Mouse (Mus musculus) lung, embryonic 15.5 days (tissue): Measurements from ENCODE around the gene Rpl41. TPM values are rescaled to one million over a fixed set of nuclear protein-coding genes. Genes with fewer than 3 reads are reported as not detected.

Experiments
- ATAC-seq: fragments of 200-750 bp; cut with Nextera tagmentation; 2 replicates; pipeline ENCODE4 v1.8.0; 2017; ENCODE audit warnings: moderate number of reproducible peaks, borderline replicate concordance; ENCODE audit not compliant: low FRiP score, low TSS enrichment; ENCODE audit errors: extremely low read depth
- H3K27ac ChIP-seq: fragments of 300-500 bp; sonication (generic); 2 replicates; pipeline ENCODE4 v1.5.1; 2015; ENCODE audit warnings: moderate library complexity, mild to moderate bottlenecking, inconsistent platforms
- H3K27me3 ChIP-seq: fragments of 300-500 bp; sonication (generic); 2 replicates; pipeline ENCODE4 v1.6.1; 2015; ENCODE audit warnings: inconsistent platforms
- H3K36me3 ChIP-seq: fragments of 300-500 bp; sonication (generic); 2 replicates; pipeline ENCODE4 v1.6.1; 2015; ENCODE audit warnings: inconsistent platforms
- H3K4me1 ChIP-seq: fragments of 300-500 bp; sonication (generic); 2 replicates; pipeline ENCODE4 v1.6.1; 2015; ENCODE audit warnings: inconsistent platforms
- H3K4me2 ChIP-seq: fragments of 300-500 bp; sonication (generic); 2 replicates; pipeline ENCODE4 v1.6.1; 2015; ENCODE audit warnings: inconsistent platforms, mild to moderate bottlenecking, moderate library complexity
- H3K4me3 ChIP-seq: fragments of 300-500 bp; sonication (generic); 2 replicates; pipeline ENCODE4 v1.5.1; 2015; ENCODE audit warnings: mild to moderate bottlenecking, inconsistent platforms
- H3K9ac ChIP-seq: fragments of 300-500 bp; sonication (generic); 2 replicates; pipeline ENCODE4 v1.6.1; 2015; ENCODE audit warnings: inconsistent platforms
- H3K9me3 ChIP-seq: fragments of 300-500 bp; sonication (generic); 2 replicates; pipeline ENCODE4 v1.6.1; 2016; ENCODE audit warnings: inconsistent platforms
- WGBS: fragments of 180-500 bp; shearing (Covaris S2); methylation state at CpG from one replicate; pipeline ENCODE4 v1.1.7; 2015; 5-methylcytosine and 5-hydroxymethylcytosine counted together
- polyA plus RNA-seq: library from polyadenylated mRNA; unstranded; fragments of >200 nt; fragmentation: Nextera tagmentation; extraction: Ambion mirVana; gene quantifications from 2 replicates; pipeline ENCODE4 v1.2.1, GENCODE M21; 2015

The Rpl41 gene
- polyA plus RNA-seq: 3,783 and 4,172 TPM in 2 replicates

DNA sequence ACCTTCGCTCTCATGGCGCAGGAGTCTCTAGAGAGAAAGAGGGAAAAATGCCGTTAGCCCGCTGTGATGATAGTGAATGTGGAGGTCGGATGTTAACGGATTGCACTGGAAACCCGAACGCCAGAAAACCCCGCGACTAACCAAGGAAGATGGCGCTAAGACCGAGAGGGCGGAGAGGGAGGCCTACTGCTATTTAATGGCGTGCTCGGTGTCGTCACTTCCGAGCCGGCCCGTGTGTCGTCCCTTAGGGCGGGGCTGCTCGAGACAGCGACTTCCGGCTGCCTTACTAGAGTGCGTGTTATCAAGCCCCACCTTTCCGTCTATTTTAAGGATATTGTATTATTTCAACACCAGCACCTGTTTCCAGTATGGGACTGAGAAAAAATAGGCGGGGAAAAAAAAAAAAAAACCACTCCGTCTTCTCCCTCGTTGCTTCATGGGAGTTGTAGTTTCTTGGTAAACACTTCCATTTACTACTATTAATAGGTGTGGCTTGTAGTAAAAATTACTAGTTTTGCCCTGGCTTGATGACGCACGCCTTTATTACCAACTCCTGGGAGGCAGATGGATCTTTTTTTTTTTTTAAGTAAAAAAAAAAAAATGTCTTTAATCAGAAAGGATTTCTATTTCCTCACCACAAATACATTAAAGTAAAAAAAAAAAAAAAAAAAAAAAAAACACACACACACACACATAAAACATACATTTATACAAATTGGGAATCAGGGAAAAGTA is at the start of gene Rpl41:
Rpl41 (minus strand) TSS at position 359 of the 735 bp plus-strand sequence.
- no peaks in the 10 kb centered on the region for H3K27me3 ChIP-seq
- ATAC-seq: peak; percentile 92
- no peaks in the 10 kb centered on the region for H3K9me3 ChIP-seq
- WGBS: 0% methylated on average over 31 of the region's 31 CpGs
- H3K4me1 ChIP-seq: peaks cover 15% of the 10 kb centered on the region
- H3K4me2 ChIP-seq: peak within 1 kb of the TSS; percentile 88
- peak within 1 kb of the TSS; percentile 74 for H3K9ac ChIP-seq
- H3K4me3 ChIP-seq: peak within 1 kb of the TSS; percentile 88
- H3K27ac ChIP-seq: peak within 1 kb of the TSS; percentile 92
- H3K36me3 ChIP-seq: peaks cover 16% of the 10 kb centered on the region

DNA sequence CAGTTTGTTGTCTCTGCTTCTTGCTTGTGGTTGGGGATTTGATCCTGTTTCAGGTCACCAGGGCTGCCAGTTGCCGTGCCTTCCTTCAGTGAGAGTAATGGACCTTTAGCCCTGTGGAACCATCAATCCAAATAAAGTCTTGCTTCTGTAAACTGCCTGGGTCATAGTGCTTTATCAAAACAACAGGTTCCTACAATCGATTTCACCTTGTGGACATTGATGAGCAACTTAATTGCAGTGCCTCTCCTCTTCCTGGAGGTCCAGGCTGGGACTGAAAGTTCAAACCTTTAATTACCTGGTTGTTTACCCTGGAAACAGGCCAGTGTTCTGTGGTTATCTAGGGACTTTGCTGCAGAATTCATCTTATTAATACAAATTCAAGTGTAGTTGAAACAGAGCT is 49.4 kb upstream of the Rpl41 start:
- Histone ChIP-seq H3K4me1 (no peaks in the 10 kb centered on the region), H3K27me3 (no peaks in the 10 kb centered on the region), H3K36me3 (no peaks in the 10 kb centered on the region), H3K4me2 (no peak overlapping the region), H3K4me3 (no peak overlapping the region), H3K9ac (no peak overlapping the region), H3K27ac (no peak overlapping the region), H3K9me3 (no peaks in the 10 kb centered on the region)
- ATAC-seq: no peak
- 39% methylated on average over 2 of the region's 2 CpGs for WGBS

DNA sequence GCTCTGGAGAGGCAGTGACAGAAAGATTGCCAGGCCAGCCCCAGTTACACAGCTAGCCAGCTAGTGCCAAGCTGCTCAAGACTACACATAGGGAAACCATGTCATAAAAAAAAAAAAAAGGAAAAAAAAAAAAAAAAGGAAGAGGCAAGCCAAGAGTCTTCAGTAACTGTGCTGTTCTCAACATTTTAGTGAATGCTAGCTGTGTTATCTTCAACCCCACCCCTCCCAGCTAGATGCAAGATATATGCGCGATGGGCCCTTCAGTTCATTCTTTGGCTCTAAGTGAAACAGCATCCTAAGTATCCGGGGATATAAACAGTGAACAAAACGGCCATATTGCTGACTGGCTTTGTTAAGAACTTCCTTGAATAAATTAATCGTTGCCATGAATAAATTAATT is 43.7 kb upstream of the Rpl41 start:
- Histone ChIP-seq H3K9me3 (no peaks in the 10 kb centered on the region), H3K9ac (no peak overlapping the region), H3K4me3 (no peak overlapping the region), H3K27ac (no peak overlapping the region), H3K4me2 (no peak overlapping the region), H3K36me3 (no peaks in the 10 kb centered on the region), H3K4me1 (peaks cover 7% of the 10 kb centered on the region; the same call in 1 of the 2 replicates), H3K27me3 (peaks cover 23% of the 10 kb centered on the region)
- 72% methylated on average over 5 of the region's 5 CpGs for WGBS
- ATAC-seq: no peak

DNA sequence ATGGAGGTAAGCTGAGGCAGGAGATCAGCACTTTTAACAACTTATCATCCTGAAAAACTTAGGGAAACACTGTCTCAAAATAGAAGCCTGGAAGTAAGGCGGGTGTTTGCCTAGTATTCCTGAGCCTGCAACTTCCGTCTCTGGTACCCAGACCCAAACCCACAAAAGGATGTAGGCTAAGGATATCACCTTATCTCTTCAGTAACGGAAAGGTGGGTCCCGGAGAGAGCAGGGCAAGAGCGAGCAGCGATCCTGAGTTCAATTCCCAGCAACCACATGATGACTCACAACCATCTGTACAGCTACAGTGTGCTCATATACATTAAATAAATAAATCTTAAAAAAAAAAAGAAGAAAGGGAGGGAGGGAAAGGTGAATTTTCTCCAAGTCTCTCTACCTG is 42.3 kb upstream of the Rpl41 start:
- Histone ChIP-seq H3K4me1 (peaks cover 19% of the 10 kb centered on the region), H3K27me3 (peaks cover 36% of the 10 kb centered on the region), H3K27ac (no peak overlapping the region), H3K9ac (no peak overlapping the region), H3K4me2 (no peak overlapping the region), H3K36me3 (no peaks in the 10 kb centered on the region), H3K9me3 (no peaks in the 10 kb centered on the region), H3K4me3 (no peak overlapping the region)
- no peak for ATAC-seq
- 66% methylated on average over 6 of the region's 6 CpGs for WGBS

DNA sequence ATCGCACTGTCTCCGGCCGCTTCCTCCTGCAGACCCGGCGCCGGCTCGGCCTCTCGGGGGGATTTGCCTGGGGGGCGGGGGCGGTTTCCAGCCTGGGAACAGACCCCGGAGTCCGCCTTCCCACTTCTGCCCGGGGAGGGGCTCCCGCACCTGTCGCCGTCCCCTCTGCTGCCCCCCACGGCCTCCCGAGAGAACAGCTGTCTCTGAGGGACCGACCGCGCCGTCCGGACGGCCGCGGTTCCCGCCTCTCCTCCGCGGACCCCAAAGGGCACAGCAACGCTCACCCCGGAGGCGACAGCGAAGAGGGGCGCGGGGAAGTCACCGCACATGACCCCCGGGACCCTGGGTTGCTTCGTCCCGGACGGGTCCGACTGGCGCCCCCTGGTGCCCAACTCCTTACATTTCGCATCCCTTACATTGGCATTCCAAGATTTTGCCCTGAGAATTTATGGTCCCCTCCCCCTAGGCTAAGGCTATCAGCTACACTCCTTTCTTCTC is 41.1 kb upstream of the Rpl41 start:
- ATAC-seq: peak; percentile 44
- H3K27ac ChIP-seq: peak overlapping the region; percentile 96
- H3K27me3 ChIP-seq: peaks cover 37% of the 10 kb centered on the region
- peak overlapping the region; percentile 64 for H3K4me3 ChIP-seq
- no peaks in the 10 kb centered on the region for H3K9me3 ChIP-seq
- H3K36me3 ChIP-seq: no peaks in the 10 kb centered on the region
- H3K4me2 ChIP-seq: peak overlapping the region; percentile 92
- H3K9ac ChIP-seq: peak overlapping the region; percentile 56
- under 1% methylated on average over 43 of the region's 43 CpGs for WGBS
- H3K4me1 ChIP-seq: peaks cover 25% of the 10 kb centered on the region

DNA sequence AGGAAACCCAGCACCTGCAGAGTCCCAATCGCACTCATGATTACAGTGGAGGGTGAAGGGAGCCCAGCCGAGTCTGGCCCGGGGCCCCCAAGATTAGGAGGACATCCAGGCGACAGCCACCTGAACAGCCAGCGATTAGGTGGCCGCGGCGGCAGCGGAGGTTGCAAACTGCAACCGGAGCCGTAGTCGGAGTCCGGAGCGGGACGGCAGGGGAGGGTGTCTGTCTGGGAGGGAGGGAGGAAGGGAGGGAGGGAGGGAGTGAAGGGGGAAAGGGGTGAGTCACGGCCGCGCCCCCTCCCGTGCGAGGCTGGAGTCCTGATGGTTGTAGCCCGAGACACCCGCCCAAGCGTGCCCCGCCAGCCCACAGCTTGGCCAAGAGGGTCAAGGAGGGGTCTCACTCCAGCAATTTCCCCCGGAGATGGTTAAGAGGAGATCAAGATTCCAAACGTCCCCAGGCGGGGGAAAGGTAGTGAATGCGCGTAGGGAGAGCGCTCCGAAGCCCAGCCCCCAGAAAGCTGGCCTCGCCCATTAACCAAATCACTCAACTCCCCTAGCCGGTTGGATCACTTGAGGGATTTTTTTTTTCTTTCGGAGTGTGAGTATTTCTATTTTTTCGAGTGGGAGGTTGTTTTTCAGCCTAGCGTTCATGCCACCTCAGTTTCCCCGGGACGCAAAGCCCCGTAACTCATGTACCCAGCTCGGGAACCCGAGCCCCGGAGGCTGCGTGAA is 40.5 kb upstream of the Rpl41 start, which contains the start of gene Erbb3:
Erbb3 (minus strand) TSS at position 189 of the 729 bp plus-strand sequence.
- Histone ChIP-seq H3K27ac (peak within 1 kb of the TSS; percentile 96), H3K27me3 (peaks cover 39% of the 10 kb centered on the region), H3K4me2 (peak within 1 kb of the TSS; percentile 92), H3K9ac (peak within 1 kb of the TSS; percentile 56), H3K4me3 (peak within 1 kb of the TSS; percentile 64), H3K9me3 (no peaks in the 10 kb centered on the region), H3K4me1 (peaks cover 26% of the 10 kb centered on the region), H3K36me3 (no peaks in the 10 kb centered on the region)
- ATAC-seq: peak; percentile 71
- under 1% methylated on average over 43 of the region's 43 CpGs for WGBS

DNA sequence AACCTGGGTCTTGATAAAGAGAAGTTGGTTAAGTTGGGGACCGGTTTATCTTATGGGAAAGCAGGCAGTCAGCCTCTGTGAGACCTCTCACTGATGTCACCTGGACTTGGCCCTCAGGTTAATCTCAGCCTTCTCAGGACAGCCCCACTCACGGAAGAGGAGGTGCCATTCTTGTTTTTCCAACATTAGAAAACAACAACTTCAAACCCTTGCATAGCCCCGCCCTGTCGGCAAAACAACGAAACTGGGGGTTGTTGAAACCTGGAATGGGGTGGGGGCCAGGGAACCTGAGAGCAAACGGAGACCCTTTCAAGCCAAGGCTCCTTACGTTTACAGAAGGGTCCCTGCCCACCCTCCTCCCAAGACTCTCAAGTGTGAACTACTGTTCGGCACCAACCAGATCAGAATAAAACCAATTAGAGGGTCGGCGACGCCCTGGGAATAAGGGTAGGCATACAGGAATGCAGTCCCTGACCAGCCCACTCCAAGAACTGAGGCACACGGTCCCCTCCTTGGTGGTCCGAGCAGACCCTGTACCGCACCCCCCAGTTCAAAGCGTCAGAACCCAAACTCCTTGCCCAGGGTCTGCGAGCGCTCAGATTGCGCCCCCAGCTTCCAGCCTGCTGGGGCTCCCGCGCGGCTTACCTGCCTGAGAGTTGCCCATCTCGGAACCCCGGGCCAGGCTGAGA is 39.8 kb upstream of the Rpl41 start:
- peak overlapping the region; percentile 64 for H3K4me3 ChIP-seq
- peaks cover 26% of the 10 kb centered on the region for H3K4me1 ChIP-seq
- 0 out of 2 replicates have a peak, but pooled peaks have one; percentile 6 for ATAC-seq
- peak overlapping the region; percentile 96 for H3K27ac ChIP-seq
- H3K27me3 ChIP-seq: peaks cover 40% of the 10 kb centered on the region
- no peaks in the 10 kb centered on the region for H3K9me3 ChIP-seq
- no peaks in the 10 kb centered on the region for H3K36me3 ChIP-seq
- peak overlapping the region; percentile 56 for H3K9ac ChIP-seq
- WGBS: 1% methylated on average over 23 of the region's 23 CpGs
- H3K4me2 ChIP-seq: peak overlapping the region; percentile 92

DNA sequence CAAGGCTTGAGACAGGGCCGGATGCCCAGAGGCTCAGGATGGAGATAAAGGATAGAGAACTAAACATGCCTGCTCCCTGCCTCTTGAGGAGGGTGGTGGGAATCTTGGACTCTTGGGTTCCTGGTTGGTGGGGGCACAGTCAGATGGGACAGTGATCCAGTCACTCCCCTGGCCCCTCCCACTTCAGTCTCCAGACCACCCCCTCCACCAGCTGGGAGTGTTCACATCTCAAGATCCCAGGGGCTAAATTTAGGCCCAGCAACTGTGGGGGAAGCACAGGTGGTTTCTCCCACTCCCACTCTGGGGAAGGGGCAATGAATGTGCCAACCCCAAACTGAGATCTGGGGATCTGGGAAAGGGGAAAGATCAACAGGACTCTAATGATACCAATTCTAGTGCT is 39.0 kb upstream of the Rpl41 start:
- Histone ChIP-seq H3K4me3 (peak overlapping the region; percentile 64), H3K27me3 (peaks cover 42% of the 10 kb centered on the region), H3K4me2 (peak overlapping the region; percentile 92), H3K36me3 (no peaks in the 10 kb centered on the region), H3K9ac (peak overlapping the region; percentile 56; the same call in 1 of the 2 replicates), H3K27ac (peak overlapping the region; percentile 96), H3K9me3 (no peaks in the 10 kb centered on the region), H3K4me1 (peaks cover 34% of the 10 kb centered on the region)
- 7% methylated on average over 1 of the region's 1 CpGs for WGBS
- ATAC-seq: no peak

DNA sequence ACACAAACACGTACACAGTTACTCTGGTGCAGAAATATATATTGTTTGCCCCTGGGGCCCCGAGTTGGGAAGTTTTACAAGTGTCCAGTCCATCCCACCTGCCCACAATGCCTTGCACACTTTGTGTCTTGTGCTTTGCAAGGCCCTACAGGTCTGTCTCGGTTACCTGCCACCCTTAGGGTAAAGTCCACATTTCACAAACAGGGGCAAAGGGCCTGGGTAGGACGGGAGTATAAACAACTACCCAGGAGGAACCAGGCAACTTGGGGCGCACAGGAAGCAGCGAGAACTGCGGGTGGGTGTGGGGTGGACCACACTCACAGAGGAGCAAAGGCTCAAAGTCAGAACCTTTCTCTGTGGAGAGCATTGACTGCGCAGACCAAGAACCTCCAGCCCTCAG is 38.6 kb upstream of the Rpl41 start:
- ATAC-seq: no peak
- H3K4me2 ChIP-seq: peak overlapping the region; percentile 92
- peaks cover 45% of the 10 kb centered on the region for H3K27me3 ChIP-seq
- H3K9me3 ChIP-seq: no peaks in the 10 kb centered on the region
- no peaks in the 10 kb centered on the region for H3K36me3 ChIP-seq
- peaks cover 38% of the 10 kb centered on the region for H3K4me1 ChIP-seq
- peak overlapping the region; percentile 96 for H3K27ac ChIP-seq
- whole genome bisulfite sequencing: 34% methylated on average over 8 of the region's 8 CpGs
- H3K4me3 ChIP-seq: peak overlapping the region; percentile 64
- H3K9ac ChIP-seq: 0 out of 2 replicates have a peak overlapping the region, but pooled peaks have one; percentile 56

DNA sequence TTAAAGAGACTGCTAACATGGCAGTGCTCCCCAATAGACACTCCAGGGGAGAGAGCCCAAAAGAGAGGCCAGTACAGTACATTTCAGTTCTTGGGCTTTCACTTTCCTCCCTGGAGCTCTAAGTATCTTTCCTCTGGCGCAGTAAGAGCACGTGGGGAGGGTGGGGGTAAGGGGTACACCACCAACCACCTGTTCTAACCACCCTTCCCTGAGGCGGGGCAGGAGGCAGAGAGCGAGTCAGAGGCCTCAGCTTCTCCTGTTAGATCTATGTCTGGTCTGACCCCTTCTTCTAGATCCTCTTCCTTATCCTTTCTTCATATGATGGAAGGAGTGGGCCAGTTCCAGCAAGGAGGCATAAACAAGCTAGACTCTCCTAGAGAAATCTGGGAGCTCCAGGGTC is 38.0 kb upstream of the Rpl41 start:
- Histone ChIP-seq H3K9ac (0 out of 2 replicates have a peak overlapping the region, but pooled peaks have one; percentile 3), H3K4me2 (peak overlapping the region; percentile 92), H3K4me1 (peaks cover 41% of the 10 kb centered on the region), H3K4me3 (peak overlapping the region; percentile 64), H3K36me3 (no peaks in the 10 kb centered on the region), H3K27ac (peak overlapping the region; percentile 96), H3K9me3 (no peaks in the 10 kb centered on the region), H3K27me3 (peaks cover 45% of the 10 kb centered on the region)
- no peak for ATAC-seq
- 27% methylated on average over 4 of the region's 4 CpGs for WGBS

DNA sequence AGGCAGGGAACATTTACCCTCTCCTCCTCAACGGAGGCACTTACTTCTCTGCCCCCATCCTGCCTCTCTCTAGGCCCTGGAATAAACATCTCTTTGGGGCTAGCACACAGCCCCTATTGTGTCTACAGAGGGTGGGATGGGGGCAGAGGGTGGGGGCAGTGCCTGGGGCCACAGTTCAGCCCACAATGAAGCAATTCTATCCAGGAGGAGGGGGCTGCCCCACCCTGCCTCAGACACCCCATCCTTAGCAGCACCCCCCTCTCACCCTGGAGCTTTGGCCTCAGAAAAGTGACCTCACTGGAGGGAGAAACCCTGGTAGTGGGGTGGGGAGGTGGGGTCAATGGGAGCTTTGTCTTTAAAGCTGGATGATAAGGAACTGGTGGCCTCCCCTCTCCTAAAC is 37.4 kb upstream of the Rpl41 start:
- Histone ChIP-seq H3K9me3 (no peaks in the 10 kb centered on the region), H3K4me1 (peaks cover 41% of the 10 kb centered on the region), H3K4me2 (peak overlapping the region; percentile 92), H3K4me3 (peak overlapping the region; percentile 64), H3K27me3 (peaks cover 45% of the 10 kb centered on the region), H3K27ac (peak overlapping the region; percentile 96), H3K9ac (0 out of 2 replicates have a peak overlapping the region, but pooled peaks have one; percentile 3), H3K36me3 (no peaks in the 10 kb centered on the region)
- 5% methylated on average over 1 of the region's 1 CpGs for WGBS
- no peak for ATAC-seq
